Mouse (Mus musculus) intestine, embryonic 15.5 days (tissue): ENCODE results near the gene Ccnyl1. TPM values are rescaled to one million over a fixed set of nuclear protein-coding genes. Genes with fewer than 3 reads are reported as not detected.

Experiments
- ATAC-seq: fragments of 200-750 bp; cut with Nextera tagmentation; 2 replicates; pipeline ENCODE4 v1.8.0; 2017; ENCODE audit warnings: moderate TSS enrichment, moderate library complexity
- H3K27ac ChIP-seq: fragments of 300-500 bp; sonication (generic); 2 replicates; pipeline ENCODE4 v1.5.1; 2015; ENCODE audit warnings: mild to moderate bottlenecking, inconsistent platforms
- H3K27me3 ChIP-seq: fragments of 300-500 bp; sonication (generic); replicated peaks from 2 replicates; pipeline ENCODE4 v1.6.1; 2015; ENCODE audit warnings: inconsistent platforms
- H3K36me3 ChIP-seq: fragments of 300-500 bp; sonication (generic); 2 replicates; pipeline ENCODE4 v1.6.1; 2015; ENCODE audit warnings: inconsistent platforms
- H3K4me1 ChIP-seq: fragments of 300-500 bp; sonication (generic); replicated peaks from 2 replicates; pipeline ENCODE4 v1.6.1; 2015; ENCODE audit warnings: inconsistent platforms
- H3K4me2 ChIP-seq: fragments of 300-500 bp; sonication (generic); replicated peaks from 2 replicates; pipeline ENCODE4 v1.6.1; 2015; ENCODE audit warnings: mild to moderate bottlenecking, inconsistent platforms
- H3K4me3 ChIP-seq: fragments of 300-500 bp; sonication (generic); replicated peaks from 2 replicates; pipeline ENCODE4 v1.5.1; 2015; ENCODE audit warnings: inconsistent platforms
- H3K9ac ChIP-seq: fragments of 300-500 bp; sonication (generic); 2 replicates; pipeline ENCODE4 v1.6.1; 2015; ENCODE audit warnings: inconsistent platforms
- H3K9me3 ChIP-seq: fragments of 300-500 bp; sonication (generic); 2 replicates; pipeline ENCODE4 v1.6.1; 2016; ENCODE audit warnings: inconsistent platforms
- WGBS: fragments of 180-500 bp; shearing (Covaris S2); methylation state at CpG from one replicate; pipeline ENCODE4 v1.1.7; 2015; 5-methylcytosine and 5-hydroxymethylcytosine counted together
- polyA plus RNA-seq: library from polyadenylated mRNA; unstranded; fragments of >200 nt; fragmentation: Nextera tagmentation; extraction: Ambion mirVana; gene quantifications from 2 replicates; pipeline ENCODE4 v1.2.1, GENCODE M21; 2015

Gene Ccnyl1
- polyA plus RNA-seq, 1 experiment from 2014 or later = 4.3 TPM

DNA sequence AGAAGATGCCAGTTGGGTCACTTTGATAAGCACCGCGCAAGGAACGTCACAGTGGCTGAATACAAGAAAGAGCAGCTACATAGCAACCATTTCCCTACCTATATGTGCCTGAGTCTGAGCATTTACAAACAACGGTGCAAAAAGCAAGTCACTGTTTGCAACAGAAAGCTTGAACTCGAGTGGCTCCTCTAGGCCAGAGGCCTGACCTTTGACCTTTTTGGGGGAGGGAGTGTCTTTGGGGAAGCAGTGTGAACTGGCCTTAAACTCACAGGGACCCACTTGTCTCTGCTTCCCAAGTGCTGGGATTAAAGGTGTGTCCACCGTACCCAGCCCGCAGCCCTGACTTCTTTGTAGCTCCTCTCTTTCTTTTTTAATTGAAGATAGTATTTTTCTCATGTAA, 63.4 kb downstream of the Ccnyl1 start:
- H3K4me3 ChIP-seq = no peak overlapping the region
- H3K27me3 ChIP-seq = no peaks in the 10 kb centered on the region
- 67% methylated on average over 7 of the region's 7 CpGs for WGBS
- 0 out of 2 replicates have a peak, but pooled peaks have one; percentile 32 for ATAC-seq
- H3K4me2 ChIP-seq = no peak overlapping the region
- H3K4me1 ChIP-seq = 0 out of 2 replicates have a peak, but pooled peaks cover 11% of the 10 kb centered on the region
- no peaks in the 10 kb centered on the region for H3K36me3 ChIP-seq
- no peaks in the 10 kb centered on the region for H3K9me3 ChIP-seq
- H3K9ac ChIP-seq = no peak overlapping the region
- H3K27ac ChIP-seq = no peak overlapping the region

DNA sequence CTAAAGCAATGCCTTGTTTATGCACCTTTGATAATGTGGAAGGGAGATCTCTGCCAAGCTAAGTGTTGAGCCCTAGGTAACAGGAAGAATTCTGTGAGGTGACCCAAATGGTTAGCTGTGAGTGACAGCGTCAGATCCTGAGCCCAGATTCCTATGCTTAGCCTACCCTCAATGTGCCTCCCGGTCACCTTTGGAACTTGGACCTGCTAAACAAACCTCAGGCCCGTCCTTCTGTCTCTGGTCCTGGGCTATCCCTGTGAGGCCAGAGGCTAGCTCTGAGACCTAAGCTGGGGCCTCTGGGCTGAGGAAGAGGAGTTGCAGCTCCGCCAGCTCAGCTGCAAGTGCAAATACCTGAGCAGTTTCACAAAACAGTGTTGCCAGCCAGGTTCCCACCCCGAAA, 64.4 kb downstream of the Ccnyl1 start:
- Histone ChIP-seq H3K36me3 (no peaks in the 10 kb centered on the region), H3K27ac (no peak overlapping the region), H3K4me1 (0 out of 2 replicates have a peak, but pooled peaks cover 11% of the 10 kb centered on the region), H3K4me3 (no peak overlapping the region), H3K27me3 (no peaks in the 10 kb centered on the region), H3K4me2 (no peak overlapping the region), H3K9me3 (no peaks in the 10 kb centered on the region), H3K9ac (no peak overlapping the region)
- ATAC-seq = peak; percentile 67; the same call in 1 of the 2 replicates
- WGBS = 83% methylated on average over 5 of the region's 5 CpGs

DNA sequence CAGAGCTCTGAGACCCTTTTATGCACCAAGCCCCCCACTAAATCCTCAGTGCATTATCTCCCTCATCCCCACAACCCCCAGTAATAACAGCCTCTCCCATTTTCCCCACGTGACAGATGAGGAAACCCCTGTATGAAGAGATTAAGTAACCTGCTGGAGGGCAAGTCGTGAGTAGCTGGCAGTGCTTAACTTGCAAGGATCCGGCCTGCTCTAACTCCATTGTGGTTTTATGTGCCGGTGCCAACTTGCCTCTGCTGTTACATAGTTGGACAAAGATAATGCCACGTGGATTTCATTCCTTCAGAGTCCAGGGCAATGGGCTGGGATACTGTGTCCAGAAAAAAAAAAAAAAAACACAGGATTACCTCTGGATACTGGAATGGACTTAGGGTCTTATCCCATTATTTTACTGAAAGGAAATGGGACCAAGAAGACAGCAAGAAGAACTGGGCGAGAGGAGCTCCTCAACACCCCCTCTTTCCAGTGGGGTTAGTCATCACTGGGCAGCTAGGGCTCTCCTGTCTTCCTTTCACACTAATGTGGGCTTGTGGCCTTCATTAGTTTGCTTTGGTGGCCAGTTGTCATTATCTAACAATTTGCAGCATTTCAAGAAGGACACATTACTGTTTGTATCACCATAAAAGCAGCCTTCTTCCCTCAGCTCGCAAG, 65.8 kb downstream of the Ccnyl1 start:
- Histone ChIP-seq H3K4me3 (no peak overlapping the region), H3K27ac (no peak overlapping the region), H3K9ac (no peak overlapping the region), H3K27me3 (no peaks in the 10 kb centered on the region), H3K9me3 (no peaks in the 10 kb centered on the region), H3K36me3 (no peaks in the 10 kb centered on the region), H3K4me1 (0 out of 2 replicates have a peak, but pooled peaks cover 11% of the 10 kb centered on the region), H3K4me2 (no peak overlapping the region)
- 67% methylated on average over 7 of the region's 7 CpGs for WGBS
- ATAC-seq = no peak

DNA sequence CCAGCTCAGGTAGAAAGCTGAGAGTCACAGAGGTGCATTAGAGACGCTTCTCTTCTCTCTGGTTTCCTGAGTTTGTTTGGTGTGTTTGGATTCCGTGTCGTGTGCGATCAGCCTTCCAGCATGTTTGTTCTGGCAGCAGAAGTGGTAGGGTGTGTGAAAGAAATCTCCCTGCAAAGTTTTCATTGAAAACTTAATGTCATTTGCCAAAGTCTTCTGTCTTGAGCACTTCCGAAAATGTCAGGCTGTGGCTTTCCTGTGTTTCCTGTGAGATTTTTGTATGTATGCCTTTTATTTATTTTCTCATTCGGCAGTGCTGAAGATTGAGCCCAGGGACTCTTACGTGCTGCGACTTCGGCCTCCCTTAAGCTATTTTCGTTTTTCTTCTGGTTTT, 66.4 kb downstream of the Ccnyl1 start:
- Histone ChIP-seq H3K9ac (no peak overlapping the region), H3K36me3 (no peaks in the 10 kb centered on the region), H3K27me3 (no peaks in the 10 kb centered on the region), H3K27ac (no peak overlapping the region), H3K4me2 (no peak overlapping the region), H3K4me3 (no peak overlapping the region), H3K9me3 (no peaks in the 10 kb centered on the region), H3K4me1 (0 out of 2 replicates have a peak, but pooled peaks cover 11% of the 10 kb centered on the region)
- WGBS = 47% methylated on average over 10 of the region's 10 CpGs
- ATAC-seq = no peak

DNA sequence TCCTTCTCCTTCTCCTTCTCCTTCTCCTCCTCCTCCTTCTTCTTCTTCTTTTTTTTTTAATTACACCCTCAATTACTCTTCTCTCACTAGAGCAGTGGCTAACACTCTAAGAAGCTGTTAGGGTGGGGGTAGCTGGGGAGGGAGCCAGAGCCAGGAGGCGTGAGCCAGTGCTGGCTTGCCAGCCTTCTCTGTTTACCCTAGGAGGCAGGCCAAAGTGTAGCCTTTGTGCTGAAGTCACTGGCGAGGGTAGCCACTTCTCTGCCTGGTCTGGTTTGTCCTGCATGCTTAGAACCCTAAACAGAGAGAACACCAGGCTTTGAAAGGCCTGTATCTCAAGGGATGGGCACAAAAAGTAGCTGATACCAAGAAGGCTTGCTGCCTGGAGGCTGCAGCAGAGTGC, 67.0 kb downstream of the Ccnyl1 start:
- Histone ChIP-seq H3K9me3 (no peaks in the 10 kb centered on the region), H3K4me1 (0 out of 2 replicates have a peak, but pooled peaks cover 11% of the 10 kb centered on the region), H3K4me2 (no peak overlapping the region), H3K27ac (no peak overlapping the region), H3K9ac (no peak overlapping the region), H3K27me3 (no peaks in the 10 kb centered on the region), H3K36me3 (no peaks in the 10 kb centered on the region), H3K4me3 (no peak overlapping the region)
- WGBS = 31% methylated on average over 2 of the region's 2 CpGs
- ATAC-seq = 0 out of 2 replicates have a peak, but pooled peaks have one; percentile 24

DNA sequence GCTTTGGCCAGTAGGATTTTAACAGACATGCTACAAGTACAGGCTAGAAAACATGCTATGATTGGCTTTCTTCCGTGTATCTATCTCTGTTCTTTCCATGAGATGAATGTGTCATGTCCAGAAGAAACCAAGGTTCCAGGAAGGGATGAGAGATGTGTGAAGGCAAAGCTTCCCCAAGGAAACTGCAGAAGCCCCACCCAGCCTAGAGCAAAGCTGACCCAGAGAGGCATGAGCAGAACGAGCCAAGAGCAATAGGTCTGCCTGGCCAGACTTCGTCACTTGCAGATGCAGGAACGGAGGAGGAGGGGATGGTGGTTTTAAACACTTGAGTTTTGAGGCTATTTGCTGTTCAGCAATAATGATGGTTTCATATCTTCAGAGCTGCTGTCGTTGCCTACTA, 67.5 kb downstream of the Ccnyl1 start:
- no peaks in the 10 kb centered on the region for H3K27me3 ChIP-seq
- no peaks in the 10 kb centered on the region for H3K9me3 ChIP-seq
- no peak overlapping the region for H3K9ac ChIP-seq
- H3K4me3 ChIP-seq = no peak overlapping the region
- WGBS = 75% methylated on average over 5 of the region's 5 CpGs
- ATAC-seq = no peak
- H3K4me1 ChIP-seq = 0 out of 2 replicates have a peak, but pooled peaks cover 11% of the 10 kb centered on the region
- H3K36me3 ChIP-seq = no peaks in the 10 kb centered on the region
- no peak overlapping the region for H3K4me2 ChIP-seq
- H3K27ac ChIP-seq = no peak overlapping the region

DNA sequence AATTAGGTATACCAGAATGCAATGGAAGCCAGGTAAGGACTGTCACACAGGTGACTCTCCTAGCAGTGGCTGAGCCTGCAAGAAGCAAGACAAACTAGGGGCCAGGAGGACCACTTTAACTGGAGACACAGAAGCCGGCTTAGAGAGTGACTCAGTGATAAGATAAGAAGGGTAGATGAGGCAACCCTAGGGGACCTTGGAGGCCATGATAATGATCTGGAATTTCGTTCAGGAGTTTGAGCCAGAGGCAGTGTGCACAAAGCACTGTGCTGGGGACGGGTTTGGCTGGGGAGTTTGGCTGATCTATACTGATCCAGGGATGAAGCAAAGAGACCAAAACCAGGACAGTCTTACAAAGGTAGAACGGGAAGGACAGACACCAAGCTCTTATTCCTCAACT, 71.4 kb downstream of the Ccnyl1 start:
- no peak overlapping the region for H3K9ac ChIP-seq
- no peak overlapping the region for H3K27ac ChIP-seq
- 0 out of 2 replicates have a peak, but pooled peaks cover 6% of the 10 kb centered on the region for H3K4me1 ChIP-seq
- no peak overlapping the region for H3K4me3 ChIP-seq
- H3K36me3 ChIP-seq = no peaks in the 10 kb centered on the region
- 65% methylated on average over 4 of the region's 4 CpGs for WGBS
- no peak overlapping the region for H3K4me2 ChIP-seq
- no peaks in the 10 kb centered on the region for H3K9me3 ChIP-seq
- peak; percentile 49; the same call in 1 of the 2 replicates for ATAC-seq
- H3K27me3 ChIP-seq = no peaks in the 10 kb centered on the region

DNA sequence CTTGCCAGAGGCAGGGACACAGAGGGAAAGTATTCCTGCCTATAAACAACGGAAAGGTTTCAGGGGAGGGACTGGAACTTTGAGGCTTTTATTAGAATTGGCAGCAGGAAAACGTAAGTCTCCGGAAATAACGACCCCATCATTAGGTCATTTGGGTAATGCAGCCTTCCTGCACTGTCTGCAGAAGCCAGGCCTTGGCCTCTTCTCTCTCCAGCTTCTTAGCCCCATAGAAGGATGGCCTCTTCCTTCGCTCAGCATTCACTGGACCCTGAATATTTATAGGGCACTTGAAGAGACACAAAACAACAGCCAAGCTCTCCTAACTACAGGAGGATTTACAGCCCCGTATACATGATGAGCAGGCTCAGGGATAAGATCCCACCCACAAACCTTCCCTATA, 79.9 kb downstream of the Ccnyl1 start:
- H3K9ac ChIP-seq = no peak overlapping the region
- no peaks in the 10 kb centered on the region for H3K36me3 ChIP-seq
- H3K27ac ChIP-seq = no peak overlapping the region
- no peak overlapping the region; the same call in 1 of the 2 replicates for H3K4me2 ChIP-seq
- 35% methylated on average over 6 of the region's 6 CpGs for WGBS
- no peaks in the 10 kb centered on the region for H3K9me3 ChIP-seq
- no peaks in the 10 kb centered on the region for H3K27me3 ChIP-seq
- 0 out of 2 replicates have a peak, but pooled peaks cover 4% of the 10 kb centered on the region for H3K4me1 ChIP-seq
- H3K4me3 ChIP-seq = no peak overlapping the region
- ATAC-seq = peak; percentile 56

DNA sequence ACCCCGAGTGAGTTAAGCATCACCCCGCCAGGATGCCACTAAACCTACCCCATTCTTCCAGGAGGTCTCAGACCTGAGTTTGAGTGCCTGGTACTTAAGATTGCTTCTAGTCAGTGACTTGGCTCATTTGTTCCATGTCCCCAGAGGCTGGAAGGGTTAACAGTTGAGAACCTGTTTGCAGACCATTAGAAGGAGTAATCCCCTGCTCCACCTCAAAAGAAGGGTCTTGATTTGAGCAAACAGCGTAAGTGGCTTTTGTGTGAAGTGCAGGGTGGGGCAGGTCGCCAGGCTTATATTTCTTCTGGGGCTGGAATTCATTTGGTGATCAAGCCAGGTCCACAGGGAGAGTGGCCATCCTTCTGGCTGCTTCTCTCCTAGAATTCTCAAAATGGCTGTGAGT, 83.0 kb downstream of the Ccnyl1 start:
- Histone ChIP-seq H3K27ac (no peak overlapping the region), H3K4me2 (no peak overlapping the region), H3K9ac (no peak overlapping the region), H3K36me3 (no peaks in the 10 kb centered on the region), H3K4me1 (0 out of 2 replicates have a peak, but pooled peaks cover 4% of the 10 kb centered on the region), H3K4me3 (no peak overlapping the region), H3K27me3 (no peaks in the 10 kb centered on the region), H3K9me3 (no peaks in the 10 kb centered on the region)
- WGBS = 72% methylated on average over 4 of the region's 4 CpGs
- ATAC-seq = no peak

Other genes starting within 250 kb of the Ccnyl1 start
- gene Creb1, start 157.8 kb upstream of the Ccnyl1 start, polyA plus RNA-seq = 24.5 and 26.1 TPM in 2 replicates
- gene Mettl21a, start 73.2 kb upstream of the Ccnyl1 start, polyA plus RNA-seq = 17.2 and 18.0 TPM in 2 replicates
- gene Fzd5, start 47.3 kb downstream of the Ccnyl1 start, polyA plus RNA-seq = 7.1 and 8.0 TPM in 2 replicates